Mouse (Mus musculus) left cerebral cortex, adult 8-10 months (tissue): ENCODE data around the gene Gm49394. TPM values are rescaled to one million over a fixed set of nuclear protein-coding genes. Genes with fewer than 3 reads are reported as not detected.

ENCODE experiments used
- DNase-seq, 2 experiments: peaks; one replicate each; pipeline ENCODE4 v3.0.0; 2022; ENCODE audit warnings: low spot score in 2 of 2
- microRNA-seq, 2 experiments: library from miRNA; unstranded; fragments of <30 nt; microRNA quantifications; one replicate each; pipeline ENCODE4 v1.2.0; 2022
- total RNA-seq, 4 experiments: library from RNA; stranded (reverse); gene quantifications; 2 replicates each; pipeline ENCODE4 v1.2.4; 2022

Gene Gm49394
- total RNA-seq, 4 experiments from 2014 or later = not detected

DNA sequence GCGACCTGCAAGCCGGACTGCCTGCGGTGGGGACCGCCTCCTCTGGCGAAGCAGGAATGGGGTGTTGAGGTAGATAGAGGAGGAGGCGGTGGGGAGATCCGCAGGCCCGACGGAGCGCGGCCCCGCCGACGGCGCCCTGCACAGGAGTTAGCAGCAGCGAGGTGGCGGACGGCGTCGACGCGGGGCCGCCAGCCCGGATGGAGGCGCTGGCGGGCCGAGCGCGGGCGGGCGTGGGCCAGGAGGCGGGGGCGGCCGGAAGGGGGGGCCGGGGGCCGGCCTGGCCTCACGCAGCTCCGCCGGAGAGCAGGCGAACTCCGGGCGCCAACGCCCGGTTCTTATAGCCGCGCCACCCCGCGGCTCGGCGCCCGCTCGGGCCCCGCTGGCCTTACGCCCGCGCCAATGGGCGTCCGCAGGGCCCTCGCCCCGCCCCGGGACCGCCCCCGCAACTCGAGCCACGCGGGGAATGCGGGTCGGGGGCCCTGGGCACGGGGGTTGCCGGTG lies 10.5 kb downstream of the Gm49394 start:
- DNase-seq = no peak

DNA sequence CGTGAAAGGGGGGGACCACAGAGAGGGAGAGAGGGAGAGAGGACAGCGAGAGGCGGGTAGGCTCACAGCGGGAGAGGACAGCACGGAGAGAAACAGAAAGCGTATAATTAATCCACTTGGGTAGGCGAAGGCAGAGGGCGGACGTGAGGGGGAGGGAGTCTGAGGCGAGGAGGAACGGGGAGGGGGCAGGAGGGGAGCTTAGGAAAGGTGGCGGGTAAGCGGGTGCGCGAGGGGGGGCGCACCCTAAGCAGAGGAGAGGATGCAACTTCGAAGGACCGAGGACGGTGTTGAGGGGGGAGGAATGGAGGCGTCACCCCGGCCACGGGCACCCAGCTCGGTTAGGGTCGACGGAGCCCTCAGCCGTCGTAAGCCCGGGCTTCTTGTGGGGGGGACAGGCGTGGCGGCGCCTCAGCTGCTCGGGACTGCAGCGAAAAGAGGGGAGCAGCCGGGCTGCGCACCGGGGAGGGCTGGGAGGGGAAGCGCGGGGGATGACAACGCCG lies 11.0 kb downstream of the Gm49394 start:
- no peak for DNase-seq

DNA sequence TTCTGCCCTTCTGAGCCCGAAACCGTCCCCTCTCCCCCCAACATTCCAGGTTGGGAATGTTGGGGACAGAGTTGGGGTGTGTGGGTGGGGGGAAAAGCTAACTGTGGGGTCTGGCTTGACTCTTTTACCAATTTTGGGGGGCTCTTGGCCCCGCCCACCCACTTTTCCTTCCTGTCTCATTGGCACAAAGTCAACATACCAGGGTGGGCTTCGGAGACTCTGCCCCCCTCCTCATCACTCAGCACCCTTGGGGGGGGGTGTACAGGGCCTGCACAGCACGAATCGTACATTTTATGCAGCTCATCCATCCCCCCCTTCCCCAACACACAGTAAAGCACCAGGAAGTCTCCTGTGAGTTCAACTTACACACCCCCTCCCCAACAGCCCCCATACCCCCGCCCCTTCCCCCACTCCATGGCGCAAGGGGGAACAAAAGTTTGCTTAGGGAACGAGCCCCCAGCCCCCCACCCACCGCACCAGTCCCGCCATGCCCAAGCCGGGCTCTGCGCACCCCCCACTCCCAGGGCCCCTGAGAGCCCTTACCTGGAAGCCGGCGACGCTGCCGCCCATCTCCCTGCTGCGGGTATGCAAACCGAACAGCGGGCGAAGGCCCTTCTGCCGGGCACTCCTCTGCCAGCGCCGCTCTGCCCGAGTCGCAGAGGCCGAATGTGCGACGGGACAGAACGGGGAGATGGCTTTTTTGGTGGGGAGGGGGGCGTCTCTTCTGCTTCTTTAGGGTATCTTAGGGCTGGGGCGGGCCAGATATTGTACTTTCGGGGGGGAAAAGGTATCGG lies 11.7 kb downstream of the Gm49394 start:
- DNase-seq = no peak

DNA sequence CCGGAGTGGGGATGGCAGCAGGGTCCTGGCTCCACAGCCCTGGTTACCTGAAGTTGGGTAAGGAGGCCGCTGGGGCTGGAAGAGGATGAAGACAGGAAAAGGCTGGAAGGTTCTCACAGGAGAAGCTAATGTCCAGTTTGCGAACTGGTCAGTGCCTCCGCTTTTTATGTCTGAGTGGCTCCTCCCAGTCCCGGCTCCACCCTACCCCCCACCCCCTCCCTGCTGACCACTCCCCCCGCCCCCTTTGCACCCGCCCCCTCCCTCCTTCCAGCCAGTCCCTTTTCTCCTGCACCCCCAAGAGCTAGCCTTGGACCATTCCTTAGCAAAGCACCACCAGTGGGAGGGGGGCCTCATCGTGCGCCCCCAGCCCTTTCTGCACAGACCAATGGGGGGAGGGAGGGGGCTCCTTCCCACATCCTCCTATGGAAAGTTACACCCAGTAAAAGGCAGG lies 12.4 kb downstream of the Gm49394 start:
- DNase-seq = no peak

DNA sequence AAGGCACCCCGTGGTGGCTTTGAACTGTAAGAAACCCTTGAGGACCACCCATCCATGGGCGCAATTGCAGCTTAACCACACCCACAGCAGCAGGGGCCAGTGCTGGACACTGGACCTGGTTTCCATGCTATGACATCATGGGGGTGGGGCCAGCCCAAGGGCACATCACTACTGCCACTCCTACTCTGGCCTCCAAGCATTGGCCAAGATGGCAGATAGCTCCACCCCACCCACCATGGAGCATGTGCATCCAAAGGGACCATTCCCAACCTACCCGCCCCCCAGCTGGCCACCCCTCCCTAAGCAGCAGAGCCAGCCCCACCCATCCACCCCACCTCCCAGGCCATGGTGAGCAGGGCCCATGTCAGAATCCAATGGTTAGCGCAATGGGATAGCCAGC lies 13.7 kb downstream of the Gm49394 start:
- DNase-seq = no peak

DNA sequence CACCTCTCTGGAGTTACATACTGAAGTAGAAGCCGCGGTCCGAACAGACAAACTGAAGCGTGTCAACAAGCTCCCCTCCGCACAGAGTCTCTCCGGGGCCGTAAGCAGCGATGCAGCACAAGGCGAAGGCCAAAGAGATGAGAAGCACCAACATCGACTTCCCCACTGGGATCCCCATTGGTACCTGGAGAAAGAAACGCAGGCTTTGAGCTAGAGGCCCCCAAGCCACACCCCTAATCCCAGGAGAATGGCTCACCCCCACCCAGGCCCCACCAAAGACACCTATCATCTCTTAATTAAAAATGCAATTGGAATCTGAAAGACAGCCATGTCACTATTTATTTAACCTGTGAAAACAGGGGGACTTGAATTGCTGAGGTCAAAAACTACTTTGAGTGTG lies 14.1 kb downstream of the Gm49394 start:
- DNase-seq = no peak

DNA sequence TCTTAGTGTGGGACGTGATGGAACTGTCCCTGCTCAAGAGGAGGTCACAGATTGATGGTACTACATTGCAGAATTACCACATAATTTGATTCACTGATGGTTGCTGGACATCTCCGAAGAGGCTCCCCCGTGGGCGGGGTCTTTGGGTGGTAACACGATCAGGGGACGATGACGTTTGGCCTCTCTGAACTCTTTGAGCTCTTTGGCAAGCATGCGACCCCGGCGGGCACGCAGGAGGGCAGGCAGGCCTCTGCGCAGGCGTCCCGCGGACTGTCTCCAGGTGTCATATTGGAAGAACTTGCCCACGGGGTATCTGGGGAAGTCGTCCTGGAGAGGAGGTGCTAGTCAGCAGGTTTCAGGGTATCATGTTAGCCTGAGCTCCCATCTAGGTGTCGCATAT lies 16.0 kb downstream of the Gm49394 start:
- no peak for DNase-seq

DNA sequence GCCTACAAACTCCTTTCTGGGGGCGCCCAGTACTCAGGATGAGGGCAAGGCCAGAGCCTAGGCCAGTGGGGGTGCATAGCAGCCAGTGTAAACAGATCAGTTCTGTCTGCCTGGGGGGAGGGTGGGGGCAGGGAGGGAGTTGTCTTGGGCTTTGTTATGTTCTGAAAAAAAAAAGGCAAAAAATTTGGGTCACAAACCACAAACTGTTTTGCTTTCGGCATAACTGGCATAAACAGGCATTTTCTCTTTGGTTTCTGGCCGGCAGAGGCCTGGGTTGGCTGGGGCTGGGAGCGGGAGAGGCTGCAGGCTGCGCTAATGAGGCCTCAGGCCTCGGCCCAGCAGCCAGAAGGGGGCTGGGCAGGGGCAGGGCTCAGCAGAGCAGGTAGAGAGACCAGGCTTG lies 23.1 kb downstream of the Gm49394 start:
- no peak for DNase-seq

DNA sequence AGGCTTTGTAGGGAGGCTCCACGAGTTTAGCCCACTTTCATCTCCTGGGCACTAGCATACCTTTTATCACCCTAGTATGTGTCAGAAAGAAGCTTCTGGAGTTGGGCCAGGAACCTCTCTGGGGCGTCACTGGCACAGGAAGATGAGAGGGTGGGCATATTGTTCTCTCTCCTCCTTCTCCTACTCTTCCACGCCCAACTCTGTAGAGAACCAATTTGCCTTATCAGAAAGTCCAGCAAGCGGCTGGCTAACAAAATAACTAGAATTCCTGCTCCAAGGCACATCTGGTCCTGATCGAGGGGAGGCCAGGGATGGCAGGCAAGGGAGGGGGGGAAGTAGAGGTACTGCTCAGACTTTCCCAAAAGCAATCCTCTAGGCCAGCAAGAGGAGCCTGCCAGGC lies 24.7 kb downstream of the Gm49394 start:
- no peak for DNase-seq

DNA sequence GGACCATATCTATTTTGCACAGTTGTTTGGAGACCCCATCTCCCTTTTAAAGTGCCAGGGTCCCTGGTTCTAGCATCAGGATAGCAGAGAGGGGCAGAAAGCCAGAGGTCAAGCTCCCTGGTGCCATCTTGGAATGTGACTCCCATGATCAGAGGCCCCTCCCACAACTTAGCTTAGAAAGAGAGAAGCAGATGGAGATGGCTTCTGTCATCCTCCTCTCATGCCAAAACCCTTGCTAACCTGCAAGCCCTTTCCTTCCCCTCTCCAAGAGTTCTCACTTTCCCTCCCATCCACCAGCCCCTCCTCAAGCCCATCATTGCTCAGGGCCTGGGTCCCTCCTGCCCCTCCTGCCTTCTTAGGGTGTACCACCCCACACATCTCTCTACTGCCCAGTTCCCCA lies 33.6 kb downstream of the Gm49394 start:
- no peak for DNase-seq

DNA sequence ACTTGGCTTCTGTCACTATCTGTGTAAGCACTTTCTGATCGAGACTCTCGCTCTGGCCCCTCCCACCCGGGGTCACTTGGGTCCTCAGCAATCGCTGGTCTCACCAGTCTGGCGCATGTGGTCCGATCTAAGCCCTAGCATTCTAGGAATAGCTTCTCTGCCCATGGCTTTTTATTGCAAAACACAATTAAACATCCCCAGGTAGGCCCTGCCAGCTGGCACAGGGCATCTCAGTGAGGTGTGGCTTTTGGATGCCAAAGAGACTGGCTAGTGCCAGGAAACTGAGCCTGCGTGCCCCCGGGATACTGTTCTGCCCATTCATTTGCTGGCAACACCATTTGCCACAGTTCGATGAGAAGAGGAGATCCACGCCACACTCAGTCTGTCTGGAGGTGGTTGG lies 39.1 kb downstream of the Gm49394 start:
- no peak for DNase-seq

DNA sequence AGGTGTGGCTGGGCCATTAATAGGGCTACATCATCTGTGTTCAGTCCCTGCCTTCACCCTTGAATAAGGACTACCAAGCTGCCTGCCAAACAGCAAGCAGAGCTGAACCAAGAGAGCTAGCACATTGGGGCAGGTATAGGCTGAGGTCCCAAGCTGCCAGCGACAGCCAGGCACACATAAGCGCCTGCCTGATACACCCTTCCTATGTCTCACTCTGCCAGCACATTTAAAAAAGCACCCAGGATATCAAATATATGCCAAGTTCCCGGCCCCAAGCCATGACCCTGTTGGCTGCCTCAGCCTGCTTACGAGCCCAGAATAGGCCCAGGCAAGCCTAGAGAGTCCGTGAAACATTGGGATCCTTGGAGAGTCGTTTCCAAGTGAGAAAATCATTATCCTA lies 39.9 kb downstream of the Gm49394 start:
- DNase-seq = no peak

DNA sequence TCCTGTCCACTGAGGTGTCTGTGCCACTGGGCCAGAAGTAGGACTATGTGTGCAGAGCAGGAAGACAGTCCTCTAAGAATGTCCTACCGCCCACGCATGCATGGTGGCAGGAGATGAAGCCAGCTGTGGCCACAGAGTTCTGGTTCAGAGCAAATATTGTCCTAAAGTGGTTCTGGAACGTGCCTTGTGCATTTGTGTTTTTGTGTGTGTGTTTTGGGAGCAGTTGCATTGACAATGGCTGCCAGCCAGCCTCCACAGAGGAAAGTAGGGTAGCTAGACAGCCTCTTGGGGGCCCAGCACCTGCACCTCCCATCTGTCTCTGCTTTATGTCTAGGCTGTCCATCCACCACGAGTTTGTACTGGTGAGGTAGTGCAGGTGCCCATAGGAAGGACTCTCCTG lies 47.6 kb downstream of the Gm49394 start:
- no peak for DNase-seq

DNA sequence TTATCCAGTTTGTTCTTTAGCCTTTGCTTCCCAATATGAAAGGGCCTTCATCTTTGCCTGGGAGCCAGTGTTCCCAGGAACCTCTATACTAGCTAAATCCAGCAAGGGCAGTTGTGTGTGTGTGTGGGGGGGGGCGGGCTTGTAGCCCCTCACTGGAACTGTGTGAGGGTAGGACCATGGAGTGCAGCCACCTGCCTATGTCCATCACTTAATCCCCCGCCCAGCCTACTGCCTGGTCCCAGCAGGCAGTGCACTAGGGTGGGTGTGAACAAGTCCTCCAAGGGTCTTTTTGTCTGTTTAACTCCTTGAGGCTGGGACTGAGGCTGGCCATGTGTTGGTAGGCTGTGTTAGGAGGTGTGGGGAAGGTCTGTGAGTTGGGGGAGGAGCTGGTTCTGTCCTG lies 56.7 kb downstream of the Gm49394 start:
- DNase-seq = no peak

DNA sequence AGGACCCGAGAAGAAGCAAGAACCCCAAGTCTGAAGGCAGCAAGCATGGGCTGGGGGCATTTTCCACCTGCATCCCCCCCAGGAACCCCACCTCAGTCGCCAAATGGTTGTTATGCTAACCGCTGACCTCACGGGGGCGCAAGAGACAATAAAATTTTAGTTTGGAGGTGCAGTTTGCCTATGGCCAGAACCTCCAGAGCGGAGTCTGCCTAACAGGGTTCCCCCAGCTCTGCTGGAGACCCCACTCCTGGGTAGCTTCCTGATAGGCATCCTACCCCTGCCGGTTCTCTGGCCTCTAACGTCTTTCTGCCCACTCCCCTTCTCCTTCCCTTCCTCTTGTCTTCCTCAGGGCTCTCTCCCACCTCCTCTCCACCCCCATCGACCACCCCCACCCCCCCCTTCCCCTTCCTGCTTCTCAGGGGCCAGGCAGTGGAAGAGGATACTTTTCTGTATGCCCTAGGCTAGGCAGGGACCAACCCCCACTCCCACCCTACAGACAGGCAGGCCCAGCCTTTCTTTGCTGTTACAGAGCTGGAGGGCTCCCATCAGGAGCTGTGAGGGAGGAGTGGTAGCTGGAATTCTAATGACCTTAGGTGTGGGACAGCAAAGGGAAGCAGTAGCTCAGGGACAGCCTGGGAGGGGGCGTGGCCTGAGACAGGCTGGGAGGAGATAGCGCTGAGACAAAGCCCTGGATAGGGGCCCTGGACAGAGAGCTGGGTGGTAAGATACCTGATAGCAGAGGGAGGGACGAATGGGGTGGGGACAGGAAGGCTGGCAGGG lies 58.9 kb downstream of the Gm49394 start:
- DNase-seq = peak in 1 of 2 experiments; percentile 20

DNA sequence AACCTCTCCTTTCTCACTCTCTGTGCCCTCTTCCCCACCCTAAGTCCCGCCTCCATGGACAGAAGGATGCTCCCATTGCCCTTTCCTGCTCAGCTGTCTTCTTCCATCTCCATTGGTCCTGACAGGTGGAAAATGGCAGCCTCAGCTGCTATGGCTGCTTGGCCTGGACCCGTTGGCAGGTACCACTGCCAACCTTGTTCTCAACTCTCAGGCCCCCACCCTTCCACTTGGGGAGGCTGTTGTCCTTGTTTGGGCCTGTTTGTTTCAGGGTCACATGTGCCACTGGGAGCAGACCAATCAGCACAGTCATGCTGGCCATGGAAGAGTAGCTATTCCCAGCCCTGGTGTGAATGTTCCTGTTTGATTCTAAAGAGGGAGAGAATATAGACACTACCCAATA lies 68.8 kb downstream of the Gm49394 start:
- DNase-seq = no peak

Small RNA genes lying within 50 kb of the gene (microRNA-seq; reads per million reads assigned to microRNA genes)
- 50.0 to 51.4 reads per million in 2 experiments for gene Mir483

Other genes with a start within 250 kb of the Gm49394 start
- gene Syt8, start 235.1 kb downstream of the Gm49394 start, total RNA-seq = not detected
- 1 to 10 TPM; 1.9 to 9.6 (median 5.2) TPM for gene Tnni2, start 228.1 kb downstream of the Gm49394 start, total RNA-seq
- 10 to 100 TPM; 10.8 to 18.8 (median 13.9) TPM for gene Lsp1, start 209.1 kb downstream of the Gm49394 start, total RNA-seq
- gene Tnnt3, start 171.1 kb downstream of the Gm49394 start, total RNA-seq = 10 to 100 TPM in 1 of 4 experiments, 1 to 10 TPM in 2, under 1 TPM in 1; 0.88 to 14.3 (median 6.5) TPM
- 1 to 10 TPM; 3.4 to 8.4 (median 7.0) TPM for gene Mrpl23, start 137.3 kb downstream of the Gm49394 start, total RNA-seq
- gene Igf2, start 3.1 kb downstream of the Gm49394 start, total RNA-seq = 10 to 100 TPM; 82.1 to 99.4 (median 88.8) TPM
- not detected for gene Ins2, start 73.4 kb upstream of the Gm49394 start, total RNA-seq